Mouse (Mus musculus): ENCODE data around the gene Ankrd45. TPM values are rescaled to one million over a fixed set of nuclear protein-coding genes. Genes with fewer than 3 reads are reported as not detected.
"Not testable (repeated sequence)": the region's sequence is repeated elsewhere in the genome, so short reads cannot be mapped to it uniquely, and the experiment has no call there.

Ankrd45 gene
- total RNA-seq (2021): 1 to 10 TPM; 4.7 to 9.2 TPM
- long read RNA-seq, experiment 1, partial matches to known transcripts: 0 of 2 reads
- long read RNA-seq, experiment 1, other reads (novel, unspliced or antisense): 2 of 2 reads
- long read RNA-seq, experiment 2, partial matches to known transcripts: 0 of 6 reads
- long read RNA-seq, experiment 2, other reads (novel, unspliced or antisense): 6 of 6 reads

DNA sequence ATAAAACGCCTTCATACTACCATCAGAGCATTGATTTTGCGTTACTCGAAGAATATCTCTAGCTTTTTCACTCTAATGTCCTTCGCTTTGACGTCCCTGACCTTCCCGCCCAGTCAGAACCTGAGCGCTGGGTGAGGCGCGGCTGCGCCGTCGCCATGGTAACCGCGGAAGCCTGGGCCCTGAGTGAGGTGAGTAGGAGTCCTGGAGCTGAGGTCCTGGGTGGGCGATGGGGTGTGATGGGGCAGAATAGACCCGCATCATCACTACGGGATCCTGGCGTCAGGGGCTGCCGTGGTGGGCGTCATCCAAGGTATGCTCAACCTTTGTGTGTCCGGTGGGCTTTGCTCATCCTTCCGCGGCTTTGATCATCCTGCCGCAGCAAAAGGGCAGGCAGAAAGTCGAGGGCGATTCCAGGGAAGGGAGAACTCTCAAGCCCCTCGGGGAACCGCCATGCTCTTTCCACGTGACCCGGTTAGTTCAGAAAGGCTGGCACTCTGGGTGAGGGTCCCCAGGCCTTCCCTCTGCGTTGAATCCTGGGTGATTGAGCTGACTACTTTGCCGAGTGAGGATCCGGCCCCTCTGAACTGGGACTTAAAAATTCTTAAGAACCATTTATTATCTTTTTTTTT lies at the start of gene Ankrd45:
Gene Ankrd45, plus strand, starts transcription at position 161 of the 629 bp plus-strand sequence.
- peak; percentile 58 to 59 for DNase-seq (ENCODE audit: low spot score in 2 of 2)

GRCm38 (mm10) chr1:161099721-161100405 lies 42.6 kb upstream of the Ankrd45 start:
- no peak for DNase-seq (ENCODE audit: low spot score in 2 of 2)

DNA sequence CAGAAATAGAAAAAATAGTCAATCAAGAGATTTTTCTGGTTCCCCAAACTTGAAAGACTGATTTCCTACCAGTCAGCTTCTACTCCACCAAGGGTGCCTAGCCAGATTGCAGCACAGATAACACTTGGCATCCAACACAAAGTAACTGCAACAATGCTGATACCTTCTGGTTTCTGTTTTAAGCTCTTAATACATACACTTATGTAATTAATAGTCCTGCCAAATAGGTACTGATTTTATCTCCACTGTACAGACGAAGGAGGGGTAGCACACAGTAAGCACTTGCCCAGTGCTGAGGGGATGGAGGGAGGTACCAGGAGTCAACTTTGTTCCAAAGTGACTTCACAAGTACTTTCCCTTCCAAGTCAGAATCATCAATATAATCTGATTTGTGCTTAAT lies 38.6 kb upstream of the Ankrd45 start:
- DNase-seq (ENCODE audit: low spot score in 2 of 2): no peak

GRCm38 (mm10) chr1:161109216-161109615 lies 33.3 kb upstream of the Ankrd45 start:
- DNase-seq (ENCODE audit: low spot score in 2 of 2): no peak

DNA sequence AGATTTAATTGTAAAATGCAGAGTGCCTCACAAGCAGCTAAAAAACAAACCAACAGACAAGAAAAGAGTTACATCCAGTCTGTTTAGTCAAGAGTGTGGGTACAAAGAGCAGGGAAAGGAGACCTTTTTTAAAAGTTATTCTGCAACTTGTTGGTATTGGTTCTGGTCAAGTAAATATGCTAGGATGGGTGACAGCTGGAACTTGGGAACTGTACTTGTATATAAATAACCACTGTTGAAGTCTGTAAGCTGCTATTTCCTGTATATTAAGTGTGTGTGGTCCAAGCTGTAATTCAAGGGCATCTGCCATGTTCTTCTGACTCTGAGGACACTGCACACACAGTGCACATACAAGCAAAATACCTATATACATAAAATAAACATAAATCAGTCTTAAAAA lies 27.9 kb upstream of the Ankrd45 start:
- no peak for DNase-seq (ENCODE audit: low spot score in 2 of 2)

GRCm38 (mm10) chr1:161122661-161123418 lies 19.7 kb upstream of the Ankrd45 start:
- DNase-seq (ENCODE audit: low spot score in 2 of 2): no peak

GRCm38 (mm10) chr1:161126461-161126860 lies 16.0 kb upstream of the Ankrd45 start:
- DNase-seq (ENCODE audit: low spot score in 2 of 2): no peak

GRCm38 (mm10) chr1:161130726-161131664 lies 11.5 kb upstream of the Ankrd45 start, which contains the start of gene Klhl20:
Gene Klhl20 (minus strand): TSS chr1:161131511.
- peak; percentile 94 to 95 for DNase-seq (ENCODE audit: low spot score in 2 of 2)

DNA sequence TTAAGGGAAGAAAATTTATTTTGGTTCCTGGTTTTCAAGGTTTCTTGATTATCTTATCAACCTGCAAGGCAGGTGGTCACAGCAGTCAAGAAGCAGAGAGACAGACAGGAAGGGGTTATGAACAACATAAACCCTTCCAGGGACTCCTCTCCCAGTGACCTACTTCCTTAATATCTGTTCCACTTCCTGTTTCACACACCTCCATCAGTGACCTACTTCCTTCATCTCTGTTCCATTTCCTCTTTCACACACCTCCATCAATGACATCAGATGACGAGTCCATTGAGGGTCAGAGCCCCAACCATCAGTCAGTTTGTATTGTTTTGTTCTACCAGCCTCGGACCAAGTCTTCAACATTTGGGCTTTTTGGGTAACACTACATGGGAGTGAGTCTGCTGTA lies 3.0 kb upstream of the Ankrd45 start:
- no peak for DNase-seq (ENCODE audit: low spot score in 2 of 2)

DNA sequence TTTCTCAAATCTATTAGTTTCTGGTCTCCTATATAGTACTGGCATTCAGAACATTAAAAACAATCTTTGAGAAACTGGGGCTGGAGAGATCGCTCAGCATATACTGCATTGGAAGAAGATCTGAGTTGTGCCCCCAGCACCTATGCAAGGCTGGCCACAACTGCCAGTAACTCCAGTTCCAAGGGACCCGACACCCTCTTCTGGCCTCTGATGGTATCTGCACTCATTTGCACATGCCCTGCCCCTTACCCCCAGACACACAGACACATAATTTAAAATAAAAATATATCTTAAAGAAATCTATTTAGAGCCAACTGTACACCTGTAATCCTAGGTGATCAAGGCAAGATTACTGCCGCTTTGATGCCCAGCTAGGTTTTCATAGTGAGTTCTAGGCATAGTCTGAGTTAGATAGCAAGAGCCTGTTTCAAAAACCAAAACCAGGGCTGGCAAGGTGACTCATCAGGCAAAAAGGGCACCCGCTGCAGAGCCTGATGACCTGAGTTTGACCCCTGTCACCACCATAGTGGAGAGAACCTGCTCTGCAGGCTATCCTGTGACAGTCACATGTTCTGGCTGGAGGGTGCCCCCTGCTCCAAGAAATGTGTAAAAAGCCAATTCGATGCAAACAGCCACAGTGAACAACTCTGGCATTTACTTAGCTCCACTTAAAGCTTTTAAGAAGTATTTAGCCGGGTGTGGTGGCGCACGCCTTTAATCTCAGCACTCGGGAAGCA lies 2.3 kb upstream of the Ankrd45 start:
- no peak for DNase-seq (ENCODE audit: low spot score in 2 of 2)

DNA sequence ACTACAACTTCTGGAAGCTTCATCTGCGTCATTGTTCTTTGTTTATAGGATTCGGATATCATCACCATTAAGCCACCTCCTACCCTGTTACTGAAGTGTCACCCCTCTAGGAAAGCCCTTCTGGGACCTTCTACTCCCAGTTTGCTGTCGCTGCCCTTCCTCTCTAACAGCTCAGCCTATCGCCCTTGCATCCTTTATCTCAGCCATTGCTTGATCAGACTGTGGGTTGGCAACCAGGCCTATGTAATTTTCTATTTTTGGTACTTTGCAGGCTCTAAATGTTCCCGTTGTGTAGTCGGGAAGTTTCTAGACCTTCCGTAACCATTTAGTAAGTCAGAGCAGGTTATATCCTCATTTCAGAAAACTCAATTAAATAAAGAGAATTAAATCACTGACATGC lies 725 bp downstream of the Ankrd45 start:
- DNase-seq (ENCODE audit: low spot score in 2 of 2): no peak

DNA sequence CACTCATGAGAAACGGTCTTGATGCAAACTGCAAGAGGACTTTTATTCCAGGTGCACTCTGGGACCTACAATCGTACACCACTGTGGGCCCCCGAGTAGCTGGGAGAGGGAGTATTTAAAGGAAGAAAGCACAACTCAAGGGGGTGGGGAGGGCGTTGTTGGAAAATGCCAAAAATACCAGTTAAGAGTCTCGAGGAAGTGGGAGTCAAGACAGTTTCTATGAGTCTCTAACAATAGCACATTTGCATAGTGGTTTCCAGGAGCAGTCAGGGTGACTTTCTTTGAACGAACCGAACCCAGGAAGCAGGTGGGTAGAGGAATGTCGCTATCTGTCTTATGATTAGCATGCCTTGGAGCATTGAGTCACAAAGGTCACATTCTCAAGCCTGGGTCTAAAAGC lies 3.1 kb downstream of the Ankrd45 start:
- DNase-seq (ENCODE audit: low spot score in 2 of 2): not testable (repeated sequence)

DNA sequence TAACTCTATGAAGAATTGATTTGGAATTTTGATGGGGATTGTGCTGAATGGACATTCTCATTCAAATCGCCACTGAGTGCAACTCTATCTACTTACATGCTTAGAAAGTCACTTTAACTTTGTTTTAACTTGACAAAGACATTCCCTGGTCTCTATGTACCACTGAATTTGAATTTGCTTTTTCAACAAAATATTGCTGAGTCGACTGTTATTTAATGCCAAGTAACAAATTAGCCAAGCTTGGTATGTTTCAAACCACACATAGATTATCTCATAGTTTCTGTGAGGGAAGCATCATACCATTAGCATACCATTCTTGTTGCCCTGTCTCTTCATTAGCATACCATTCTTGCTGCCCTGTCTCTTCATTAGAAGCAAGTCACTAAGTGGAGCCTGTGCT lies 5.4 kb downstream of the Ankrd45 start:
- no peak for DNase-seq (ENCODE audit: low spot score in 2 of 2)

DNA sequence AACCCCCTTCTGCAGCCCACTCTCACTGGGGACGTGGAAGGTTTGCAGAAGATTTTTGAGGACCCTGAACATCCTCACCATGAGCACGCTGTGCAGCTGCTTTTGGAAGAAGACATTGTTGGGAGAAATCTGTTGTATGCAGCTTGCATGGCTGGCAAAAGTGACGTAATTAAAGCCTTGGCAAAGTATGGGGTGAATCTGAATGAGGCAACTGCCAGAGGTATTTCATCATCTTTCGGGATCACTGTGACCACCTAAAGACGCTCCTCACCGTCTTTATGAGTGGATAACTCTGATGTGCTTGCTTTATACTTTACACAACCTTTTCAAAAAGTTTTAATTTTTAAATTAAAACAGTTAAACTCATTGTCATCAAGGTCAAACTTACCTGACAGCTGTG lies 8.6 kb downstream of the Ankrd45 start:
- DNase-seq (ENCODE audit: low spot score in 2 of 2): no peak

DNA sequence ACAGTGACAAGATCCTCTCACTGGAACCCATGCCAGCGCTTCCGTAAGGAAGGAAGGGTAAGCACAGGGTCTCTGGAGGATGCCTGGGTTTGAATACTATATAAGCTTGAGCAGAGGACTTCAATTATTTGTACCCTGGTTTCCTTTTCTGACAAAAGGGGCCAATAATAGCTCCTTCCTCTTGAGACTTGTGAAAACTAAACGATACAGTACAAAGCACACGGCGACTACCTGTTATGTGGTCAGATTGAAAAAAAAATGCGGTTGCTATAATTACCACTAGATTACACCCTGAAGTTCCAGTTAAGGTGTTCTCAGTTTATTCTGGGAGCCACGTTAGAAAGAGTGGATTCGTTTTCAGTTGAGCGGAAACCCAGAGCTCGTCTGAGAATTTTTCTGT lies 14.1 kb downstream of the Ankrd45 start:
- DNase-seq (ENCODE audit: low spot score in 2 of 2): no peak

DNA sequence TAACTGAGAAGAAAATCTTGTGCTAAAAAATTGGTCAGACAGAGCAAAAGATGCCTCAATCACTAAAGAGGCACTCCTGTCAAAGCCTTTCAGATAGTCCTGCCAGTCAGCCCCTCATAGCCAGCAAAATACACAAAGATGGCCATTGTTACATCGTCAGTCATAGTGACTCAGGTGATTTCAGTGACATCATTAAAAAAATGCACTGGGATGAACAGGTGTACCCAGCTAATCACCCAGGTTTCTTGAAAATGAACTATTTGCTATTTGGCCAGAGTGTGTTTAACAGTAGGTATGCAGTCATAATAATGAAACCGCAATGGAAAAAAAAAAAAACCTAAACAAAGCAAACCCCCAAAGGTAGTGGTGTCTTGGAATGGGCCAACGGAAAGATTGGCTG lies 16.7 kb downstream of the Ankrd45 start, which contains the start of gene Tex50:
Gene Tex50, minus strand, starts transcription at position 101 of the 400 bp plus-strand sequence.
- no peak for DNase-seq (ENCODE audit: low spot score in 2 of 2)

GRCm38 (mm10) chr1:161160266-161160665 lies 17.8 kb downstream of the Ankrd45 start:
- no peak for DNase-seq (ENCODE audit: low spot score in 2 of 2)

GRCm38 (mm10) chr1:161170651-161171050 lies 28.2 kb downstream of the Ankrd45 start:
- DNase-seq (ENCODE audit: low spot score in 2 of 2): peak; percentile 65 to 71

DNA sequence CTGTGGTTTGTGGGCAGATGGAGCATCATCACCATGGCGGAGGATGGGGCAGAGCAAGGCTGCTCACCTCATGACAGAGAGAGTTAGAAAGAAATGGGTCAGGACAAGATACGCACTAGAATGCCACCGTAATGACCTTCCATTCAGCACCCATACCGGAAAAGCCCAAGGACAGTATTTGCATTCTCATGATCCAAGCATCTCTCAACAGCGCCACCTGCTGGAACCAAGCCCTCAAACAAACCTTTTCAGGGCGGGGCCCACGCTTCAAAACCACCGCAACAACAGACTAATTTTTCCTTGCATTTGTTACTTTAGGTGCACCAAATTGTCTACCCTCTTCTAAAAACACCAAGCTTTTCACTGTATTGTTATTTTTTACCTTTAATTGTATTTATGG lies 38.2 kb downstream of the Ankrd45 start:
- peak; percentile 40 to 64 for DNase-seq (ENCODE audit: low spot score in 2 of 2)

- DNase-seq (ENCODE audit: low spot score in 2 of 2): no peak
Measured at GRCm38 (mm10) chr1:161182386-161182785, 39.9 kb downstream of the Ankrd45 start.

All from adrenal gland, adult 18-20 months (tissue).